Mouse (Mus musculus): ENCODE results near the gene Hilpda.
A peak's percentile ranks its signal among the peaks of the same experiment; 100 is the strongest.

DNA sequence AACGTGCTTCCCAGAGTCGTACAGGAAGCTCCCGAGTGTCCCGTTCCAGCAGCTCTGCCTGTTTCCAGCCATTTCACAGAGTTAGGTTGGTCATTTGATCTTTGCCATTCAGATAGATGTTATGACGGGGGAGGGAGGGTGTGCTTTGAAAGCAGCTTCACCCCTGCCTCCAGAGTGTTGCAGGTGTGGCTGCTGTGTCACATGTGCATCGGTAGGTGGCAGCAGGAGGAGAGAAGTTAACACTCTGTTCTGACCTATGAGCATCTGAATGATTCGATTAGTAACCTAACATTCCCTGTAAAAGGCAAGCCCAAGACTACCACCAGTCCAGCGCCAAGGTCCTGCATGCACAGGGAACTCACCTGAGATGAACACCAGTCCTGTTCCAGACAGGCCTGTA, 38.0 kb upstream of the Hilpda start:
- TF ChIP-seq CTCF (IDR thresholded peaks at IDR 0.05; ENCODE audit: low read depth, low read length) (peak; percentile 84), EP300 (IDR thresholded peaks at IDR 0.05; ENCODE audit: insufficient read depth, low read depth, low read length) (no peak)
